ENCODE assay signal across 11 mouse cellular contexts in the genomic region with DNA sequence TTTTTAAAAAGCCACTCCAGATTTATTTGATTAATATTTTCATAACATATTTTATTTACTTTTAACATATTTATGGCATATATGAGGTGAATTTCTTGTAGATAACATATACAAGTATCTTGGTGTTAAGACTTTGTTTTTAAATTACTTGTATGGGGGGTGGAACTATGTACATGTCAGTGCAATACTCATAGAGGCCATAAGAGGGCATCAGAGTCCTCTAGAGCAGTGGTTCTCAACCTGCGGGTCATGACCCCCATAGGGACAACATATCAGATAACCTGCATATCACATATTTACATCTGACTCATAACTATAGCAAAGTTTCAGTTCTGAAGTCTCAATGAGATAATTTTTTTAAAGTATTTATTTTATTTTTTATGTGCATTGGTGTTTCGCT. TPM values are rescaled to one million over a fixed set of nuclear protein-coding genes. Genes with fewer than 3 reads are reported as not detected.
DNase-seq lines count a peak whose midpoint lies in the region; ATAC-seq and TF ChIP-seq lines count a peak whose summit lies in the region.
"Had no signal": no experiment of that assay in that cellular context is flagged by ENCODE, and none has a peak within 500 bp of the region (broad histone marks: within the 10 kb centered on the region; RNA-seq: fewer than 3 reads in every experiment).

No protein-coding gene starts in this region.

- H3K36me3 ChIP-seq in liver, postnatal 0 days (replicated peaks; ENCODE audit: insufficient read depth, low read length): no peaks in the 10 kb centered on the region
- no peaks in the 10 kb centered on the region for H3K36me3 ChIP-seq in liver, embryonic 12.5 days
- H3K36me3 ChIP-seq: liver, embryonic 13.5 days had no signal

- ATAC-seq in liver, postnatal 0 days: no peak
- ATAC-seq in liver, embryonic 12.5 days: no peak

- H3K27me3 ChIP-seq in liver, postnatal 0 days (ENCODE audit: insufficient read depth, low read length): no peaks in the 10 kb centered on the region
- H3K27me3 ChIP-seq in liver, embryonic 12.5 days (replicated peaks): 0 out of 2 replicates have a peak, but pooled peaks cover 10% of the 10 kb centered on the region
- H3K27me3 ChIP-seq: liver, embryonic 13.5 days had no signal

- H3K4me2 ChIP-seq in liver, postnatal 0 days (ENCODE audit: low read depth, low read length): no peak overlapping the region
- H3K4me2 ChIP-seq in liver, embryonic 12.5 days: no peak overlapping the region
- H3K4me2 ChIP-seq: liver, embryonic 13.5 days had no signal

- no peak for TF ChIP-seq EP300 in liver, postnatal 0 days (IDR thresholded peaks at IDR 0.05; ENCODE audit: low read depth)

- H3K9ac ChIP-seq in liver, postnatal 0 days (replicated peaks): no peak overlapping the region
- H3K9ac ChIP-seq in liver, embryonic 12.5 days: no peak overlapping the region
- H3K9ac ChIP-seq: liver, embryonic 13.5 days had no signal

- H3K27ac ChIP-seq in liver, postnatal 0 days (ENCODE audit: low read depth): no peak overlapping the region
- no peak overlapping the region for H3K27ac ChIP-seq in liver, embryonic 12.5 days
- H3K27ac ChIP-seq: liver, embryonic 13.5 days had no signal

- 73% methylated on average over 2 of the region's 2 CpGs for WGBS in liver, postnatal 0 days (ENCODE audit: insufficient replicate concordance)
- WGBS in liver, embryonic 12.5 days (ENCODE audit: insufficient replicate concordance): 62% methylated on average over 2 of the region's 2 CpGs

- no peaks in the 10 kb centered on the region for H3K9me3 ChIP-seq in liver, postnatal 0 days (ENCODE audit: low read length)
- no peaks in the 10 kb centered on the region for H3K9me3 ChIP-seq in liver, embryonic 12.5 days (replicated peaks)
- H3K9me3 ChIP-seq: liver, embryonic 13.5 days had no signal

- peak; percentile 57 for TF ChIP-seq CTCF in liver, postnatal 0 days (IDR thresholded peaks at IDR 0.05; ENCODE audit: low read depth)

- no peak overlapping the region for H3K4me3 ChIP-seq in liver, postnatal 0 days (ENCODE audit: low read depth, low read length)
- no peak overlapping the region for H3K4me3 ChIP-seq in liver, embryonic 12.5 days
- H3K4me3 ChIP-seq: liver, embryonic 13.5 days had no signal

- no peaks in the 10 kb centered on the region for H3K4me1 ChIP-seq in liver, postnatal 0 days (ENCODE audit: insufficient read depth)
- peaks cover 6% of the 10 kb centered on the region for H3K4me1 ChIP-seq in liver, embryonic 12.5 days

- DNase-seq in adrenal gland, postnatal 14 days: peak; percentile 31
- no peak for DNase-seq in adrenal gland, adult 18-20 months (ENCODE audit: low spot score in 2 of 2)
- DNase-seq in liver, postnatal 0 days: no peak
- peak; percentile 66 for DNase-seq in ZHBTc4 (ENCODE audit: low read depth, low spot score)
- DNase-seq in retina, embryonic 14.5 days (ENCODE audit: low spot score): peak; percentile 51
- DNase-seq in right cerebral cortex, adult 2 months (ENCODE audit: low spot score in 2 of 2): no peak
- DNase-seq in gastrocnemius, adult 18-20 months (ENCODE audit: low spot score): no peak
- DNase-seq: liver, embryonic 13.5 days had no signal

RNA-seq across cellular contexts. Expression of a gene that starts 6.7 kb away (rescaled TPM):
- 30.0 and 32.6 TPM in 2 replicates for total RNA-seq in adrenal gland, postnatal 14 days (2021)
- 10 to 100 TPM; 46.8 to 66.4 TPM for total RNA-seq in adrenal gland, adult 18-20 months (2021)
- 1.8 and 2.4 TPM in 2 replicates for polyA plus RNA-seq in liver, postnatal 0 days (2015; fragmentation: Nextera tagmentation; extraction: Ambion mirVana)
- polyA plus RNA-seq in liver, embryonic 12.5 days (2016; fragmentation: Nextera tagmentation; extraction: Ambion mirVana): 3.5 and 3.9 TPM in 2 replicates
- total RNA-seq in gastrocnemius, adult 18-20 months (2021): 10 to 100 TPM; 12.1 to 12.6 TPM

RNA-seq across cellular contexts. Expression of a gene that starts 48.2 kb away (rescaled TPM):
- total RNA-seq in adrenal gland, postnatal 14 days (2021): not detected in 2 replicates
- under 1 TPM in 1 of 2 experiments, not detected in 1; 0.99 TPM for total RNA-seq in adrenal gland, adult 18-20 months (2021)
- not detected in 2 replicates for polyA plus RNA-seq in liver, postnatal 0 days (2015; fragmentation: Nextera tagmentation; extraction: Ambion mirVana)
- polyA plus RNA-seq in liver, embryonic 12.5 days (2016; fragmentation: Nextera tagmentation; extraction: Ambion mirVana): not detected in 2 replicates
- total RNA-seq in gastrocnemius, adult 18-20 months (2021): not detected
- total RNA-seq: hematopoietic stem cell, adult 5-6 weeks had no signal
- polyA plus RNA-seq: embryonic facial prominence, embryonic 14.5 days; liver, embryonic 13.5 days had no signal

Comparison
In these comparisons a context has a peak if more than half of its experiments do, and no peak if none do; other contexts are left out.
1. DNase-seq: peak in adrenal gland, postnatal 14 days (single experiment), ZHBTc4 (single experiment) and retina, embryonic 14.5 days (single experiment); none in adrenal gland, adult 18-20 months (0 of 2), liver, postnatal 0 days (single experiment), right cerebral cortex, adult 2 months (0 of 2) and gastrocnemius, adult 18-20 months (single experiment).